Mouse (Mus musculus) regulatory T cell (primary cell): ENCODE results near the gene Srbd1.

Experiments
- in situ Hi-C: fragments of 300-600 bp; cut with MboI, MseI; formaldehyde crosslinking; loops from one replicate; pipeline ENCODE4 v1.15.1; 2025; ENCODE audit warnings: high pct_unique_total_duplicates

Srbd1 gene

DNA sequence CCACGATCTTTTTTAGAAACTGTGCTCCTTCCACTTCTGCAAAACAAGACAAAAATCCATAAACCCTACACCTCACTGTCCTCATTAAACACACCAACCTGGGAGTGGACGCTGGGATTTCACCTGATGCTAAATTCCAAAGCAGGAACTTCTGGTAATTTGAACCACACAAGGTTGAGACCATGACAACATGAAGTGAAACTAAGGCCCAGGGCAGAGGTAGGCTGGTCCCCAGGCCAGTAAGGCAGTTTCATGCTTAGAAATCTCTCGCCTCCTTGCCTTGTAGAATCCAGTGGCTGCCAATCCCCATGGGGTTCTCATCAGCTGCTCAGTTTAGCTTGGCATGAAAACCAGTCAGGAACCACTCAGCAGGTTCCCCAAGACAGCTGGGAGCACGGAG lies 158.4 kb downstream of the Srbd1 start:
- in situ Hi-C loops: no loop called here

DNA sequence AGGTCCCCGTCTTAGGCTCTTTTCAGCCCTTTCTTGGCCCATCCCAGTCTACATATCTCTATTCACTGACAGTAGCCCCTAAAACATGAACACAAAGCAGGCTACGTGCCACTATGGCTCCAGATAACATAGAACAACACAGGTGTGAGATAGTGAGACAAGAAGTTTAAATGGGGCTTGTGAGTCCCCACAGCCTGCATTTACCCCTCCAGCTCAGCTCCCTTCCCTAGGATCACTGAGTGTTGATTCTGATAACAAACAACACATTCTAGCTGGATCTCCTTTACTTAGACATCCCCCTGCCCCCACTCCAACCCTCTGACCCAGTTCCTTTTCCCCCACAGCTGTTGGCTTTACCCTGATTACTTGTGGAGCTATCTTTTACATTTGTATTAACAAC lies 158.8 kb downstream of the Srbd1 start:
- in situ Hi-C loops: no loop called here

DNA sequence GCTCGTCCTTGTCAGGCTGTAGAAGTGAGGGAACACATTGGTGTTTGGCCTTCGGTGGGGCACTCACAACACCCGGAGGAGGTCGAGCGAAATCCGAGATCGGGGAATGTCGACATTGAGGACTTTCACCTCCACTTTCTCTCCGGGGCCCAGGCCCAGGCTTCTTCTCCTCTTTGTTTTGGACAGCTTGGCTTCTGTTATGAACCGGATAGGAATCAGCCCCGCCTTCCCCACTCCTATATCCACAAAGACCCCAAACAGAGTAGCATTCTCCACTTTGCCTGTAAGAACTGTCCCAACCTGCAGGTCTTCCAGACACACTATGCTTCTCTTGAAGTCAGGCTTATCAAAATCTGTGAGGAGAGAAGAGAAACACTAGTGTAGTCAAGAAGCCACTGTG lies 159.8 kb downstream of the Srbd1 start:
- in situ Hi-C loops: no loop called here

DNA sequence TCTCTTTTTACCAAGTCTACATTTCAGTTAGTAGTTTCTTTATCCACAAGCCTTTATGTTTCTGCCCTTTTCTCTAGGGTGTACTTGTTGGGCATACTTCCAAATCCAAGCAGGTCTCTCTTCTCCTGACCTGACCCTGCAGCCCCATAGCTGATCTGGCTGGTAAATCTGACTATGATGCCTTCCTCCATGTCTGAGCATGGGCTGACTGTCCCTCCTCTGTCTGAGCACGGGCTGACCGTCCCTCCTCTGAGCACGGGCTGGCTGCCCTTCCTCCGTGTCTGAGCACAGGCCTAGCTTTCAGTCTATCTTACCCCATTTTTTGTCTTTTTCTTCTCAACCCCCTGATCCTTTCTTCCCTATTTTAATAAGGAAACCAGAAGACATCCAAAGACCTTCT lies 162.7 kb downstream of the Srbd1 start:
- in situ Hi-C loops: no loop called here

DNA sequence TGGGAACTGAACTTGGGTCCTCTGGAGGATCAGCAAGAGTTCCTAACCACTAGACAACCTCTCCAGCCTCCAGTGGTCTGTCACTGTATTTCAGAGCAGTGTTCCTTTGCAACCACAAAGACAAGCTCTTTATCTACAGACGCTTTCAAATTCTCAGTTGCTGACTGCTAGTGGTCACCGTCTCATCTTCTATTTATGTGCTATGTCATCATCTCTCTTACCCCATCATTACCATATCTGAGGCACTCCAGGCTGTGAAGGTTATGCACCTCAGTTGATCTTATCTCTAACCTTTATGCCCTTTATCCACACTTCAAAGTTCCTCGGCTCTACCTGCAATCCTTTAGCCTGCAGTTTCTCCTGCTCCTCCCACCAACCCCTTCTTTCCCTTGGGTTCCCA lies 163.1 kb downstream of the Srbd1 start:
- in situ Hi-C loops: no loop called here

DNA sequence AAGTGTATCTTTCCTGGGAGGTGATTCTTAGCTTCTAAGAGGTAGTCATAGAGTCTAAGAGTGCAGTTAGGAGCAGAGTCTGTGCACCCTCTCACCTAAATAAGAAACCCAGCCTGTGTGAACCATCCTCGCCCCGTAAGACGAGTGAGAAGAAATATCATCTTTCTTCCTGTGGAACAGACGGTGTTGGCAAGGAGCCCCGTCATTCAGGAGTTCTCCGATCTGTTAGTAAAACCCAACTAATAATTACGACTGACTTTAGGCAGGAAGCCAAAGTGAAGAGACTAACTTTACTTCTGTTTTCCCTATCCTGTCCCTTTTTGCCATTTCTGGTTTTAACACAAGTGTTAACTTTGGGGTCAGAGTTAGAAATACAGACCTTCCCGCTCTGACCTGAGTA lies 166.1 kb downstream of the Srbd1 start:
- in situ Hi-C loops: loop anchor here (10.0 kb wide), 1 partner anchor 406 kb away; no protein-coding TSS in a partner anchor

DNA sequence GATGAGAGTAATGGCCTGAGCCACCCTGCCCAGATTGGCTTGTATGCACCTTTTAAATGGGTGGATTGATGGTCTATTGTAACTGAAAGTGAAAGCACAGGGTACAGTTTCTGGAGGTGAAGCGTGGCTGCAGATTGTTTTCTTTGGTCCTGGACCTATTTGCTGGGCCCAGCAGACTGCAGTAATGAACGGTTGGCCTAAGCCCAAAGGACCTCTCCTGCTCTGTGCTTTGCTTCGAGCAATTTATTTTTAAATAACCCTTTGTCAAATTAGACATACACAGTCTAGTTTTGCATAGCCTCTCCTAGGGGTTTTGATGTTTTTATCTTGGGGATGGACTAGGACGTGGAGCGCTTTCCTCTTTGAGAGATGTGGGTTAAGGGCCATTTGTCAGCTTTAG lies 169.9 kb downstream of the Srbd1 start:
- in situ Hi-C loops: loop anchor here (10.0 kb wide), 1 partner anchor 410 kb away; no protein-coding TSS in a partner anchor

DNA sequence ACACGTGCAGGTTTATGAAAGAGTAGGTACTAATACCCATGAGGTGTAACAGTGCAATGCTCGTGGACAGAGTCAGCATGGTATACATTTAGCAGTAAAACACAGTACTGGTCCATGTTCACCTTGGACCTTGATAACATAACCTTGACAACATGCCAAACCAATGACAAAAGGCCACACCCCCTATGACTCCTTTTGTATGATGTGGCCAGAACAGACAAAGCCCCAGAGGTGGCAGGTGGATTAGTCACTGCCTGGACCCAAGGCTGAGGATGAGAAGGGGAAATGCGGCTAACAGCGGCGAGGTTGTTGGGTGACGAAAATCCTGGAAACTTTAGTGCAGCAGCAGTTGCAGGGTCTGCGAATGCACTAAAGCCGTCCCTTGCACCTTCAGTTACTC lies 170.4 kb downstream of the Srbd1 start:
- in situ Hi-C loops: loop anchor here (10.0 kb wide), 1 partner anchor 410 kb away; no protein-coding TSS in a partner anchor

DNA sequence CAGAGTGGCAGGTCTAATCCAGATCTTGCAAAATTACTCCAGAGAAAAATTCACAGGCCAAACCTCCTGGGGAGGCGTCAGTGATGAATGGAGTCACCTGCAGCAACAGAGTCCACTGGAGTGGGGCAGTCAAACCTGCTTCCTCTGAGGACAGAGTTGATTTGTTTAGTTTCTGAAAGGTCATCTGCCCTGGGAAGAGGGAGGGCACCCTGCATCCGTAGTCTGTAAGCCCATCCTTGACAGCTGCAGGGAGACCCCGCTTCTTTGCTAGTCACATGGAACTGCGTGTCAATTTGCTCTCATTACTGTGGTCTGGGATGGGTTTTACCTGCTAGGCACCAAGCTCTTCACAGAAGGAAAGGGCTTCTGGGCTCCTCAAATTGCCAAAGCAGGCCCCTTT lies 173.9 kb downstream of the Srbd1 start:
- in situ Hi-C loops: loop anchor here (10.0 kb wide), 1 partner anchor 414 kb away; no protein-coding TSS in a partner anchor

DNA sequence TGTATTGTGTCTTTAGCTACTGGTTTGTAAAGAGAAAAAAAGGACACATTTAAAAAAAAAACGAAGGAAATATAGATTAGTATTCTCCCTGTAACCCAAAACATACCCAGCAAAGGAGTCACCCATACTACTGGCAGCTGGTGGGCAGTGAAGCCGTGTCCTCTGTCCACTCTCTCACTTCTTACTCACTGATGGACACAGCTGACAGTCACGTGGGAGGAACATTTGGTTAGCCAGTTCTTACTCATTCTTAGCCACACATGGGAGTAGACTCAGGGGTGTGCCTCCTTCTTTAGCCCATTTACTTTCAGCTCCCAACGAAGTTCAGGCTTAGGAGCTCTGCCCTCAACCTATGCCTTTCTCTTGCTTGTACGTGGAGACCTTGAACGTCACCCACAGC lies 183.3 kb downstream of the Srbd1 start:
- in situ Hi-C loops: no loop called here

DNA sequence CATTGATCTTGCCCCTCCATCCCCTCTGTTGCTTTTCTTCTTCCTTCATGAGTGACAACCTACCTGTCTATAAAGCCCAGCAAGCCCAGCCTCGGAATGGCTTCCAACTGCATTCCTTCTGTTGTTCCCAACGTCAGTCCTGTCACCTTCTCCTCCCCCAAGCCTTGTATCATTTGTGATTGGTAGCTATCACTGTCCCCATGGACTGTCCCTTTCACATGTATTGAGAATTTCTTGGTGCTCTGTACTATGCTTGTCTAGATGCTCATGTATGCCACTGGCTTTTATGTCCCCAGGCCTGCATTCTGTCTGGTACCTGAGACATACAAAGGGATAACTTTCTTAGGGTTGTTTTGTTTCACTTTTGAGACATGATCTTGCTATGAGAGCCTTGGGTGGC lies 193.2 kb downstream of the Srbd1 start:
- in situ Hi-C loops: no loop called here

DNA sequence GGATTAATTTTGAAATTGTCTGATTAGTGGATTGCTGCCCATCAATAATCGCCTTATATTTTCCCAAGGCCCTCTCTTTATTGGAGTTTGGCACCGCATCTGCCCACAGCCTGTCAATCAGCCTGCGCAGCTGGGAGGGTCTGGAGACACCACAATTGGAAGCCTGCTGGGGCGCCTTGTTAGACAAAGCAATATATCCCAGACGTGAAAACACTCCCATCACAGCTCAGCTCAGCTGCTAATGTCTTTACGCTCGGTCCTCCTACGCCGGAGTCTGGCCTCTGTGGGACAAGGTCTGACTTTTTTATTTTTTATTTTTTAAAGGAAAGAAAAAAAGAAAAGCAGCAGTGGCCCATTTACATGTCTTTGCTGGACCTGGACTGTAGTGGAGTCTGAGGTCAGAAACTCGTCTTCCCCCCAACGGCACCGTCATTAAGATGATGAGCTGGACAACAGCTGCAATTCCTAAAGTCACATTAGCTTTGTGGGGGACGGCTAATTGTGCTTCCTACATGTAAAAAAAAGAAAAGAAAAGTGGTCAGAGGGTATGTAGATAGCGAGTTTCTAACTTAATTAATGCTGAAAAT lies 195.0 kb downstream of the Srbd1 start:
- in situ Hi-C loops: no loop called here

DNA sequence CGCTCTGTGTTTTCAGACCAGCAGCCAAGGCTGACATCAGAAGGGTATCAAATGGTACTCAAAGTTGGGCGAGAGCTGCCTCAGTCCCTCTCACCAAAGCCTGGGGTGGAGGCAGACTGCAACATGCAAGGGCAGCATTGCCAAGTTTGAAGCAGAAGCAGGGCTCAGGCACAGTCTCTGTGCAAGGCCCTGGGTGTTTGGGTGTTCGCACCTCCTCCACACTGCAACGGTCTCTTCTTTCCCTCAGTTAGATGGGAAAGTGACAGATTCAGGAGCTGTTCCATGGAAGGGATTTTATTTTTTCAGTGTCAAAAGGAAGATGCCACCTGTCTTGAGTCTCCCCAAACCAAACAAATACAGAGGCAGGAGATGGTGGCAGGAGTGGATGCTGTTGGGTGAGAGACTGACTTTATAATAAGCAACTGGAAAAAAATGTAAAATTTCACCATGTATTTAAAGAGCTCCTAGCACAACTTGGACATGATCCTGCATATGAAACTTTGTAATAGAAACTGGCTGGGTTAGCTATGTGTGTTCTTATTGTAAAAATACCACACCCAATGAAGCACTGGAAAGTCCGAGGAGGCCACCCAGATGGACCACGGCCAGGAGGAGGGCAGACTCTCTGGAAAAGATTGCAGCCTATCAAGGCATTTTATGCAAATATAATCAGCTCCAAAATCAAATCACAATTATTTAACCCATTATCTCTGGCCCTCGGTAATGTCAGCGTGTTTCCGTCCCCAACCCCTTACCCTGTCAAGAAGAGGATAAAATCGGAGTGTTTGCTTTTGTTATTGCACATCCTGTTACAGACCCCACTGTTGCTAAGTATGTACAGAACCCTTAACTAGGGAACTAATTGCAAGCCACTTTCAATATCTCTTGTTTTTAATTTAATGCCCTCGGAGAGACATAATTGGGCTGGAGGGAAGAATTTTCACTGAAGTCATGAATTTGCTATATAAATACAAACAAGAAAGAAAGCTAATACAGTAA lies 195.8 kb downstream of the Srbd1 start:
- in situ Hi-C loops: no loop called here

DNA sequence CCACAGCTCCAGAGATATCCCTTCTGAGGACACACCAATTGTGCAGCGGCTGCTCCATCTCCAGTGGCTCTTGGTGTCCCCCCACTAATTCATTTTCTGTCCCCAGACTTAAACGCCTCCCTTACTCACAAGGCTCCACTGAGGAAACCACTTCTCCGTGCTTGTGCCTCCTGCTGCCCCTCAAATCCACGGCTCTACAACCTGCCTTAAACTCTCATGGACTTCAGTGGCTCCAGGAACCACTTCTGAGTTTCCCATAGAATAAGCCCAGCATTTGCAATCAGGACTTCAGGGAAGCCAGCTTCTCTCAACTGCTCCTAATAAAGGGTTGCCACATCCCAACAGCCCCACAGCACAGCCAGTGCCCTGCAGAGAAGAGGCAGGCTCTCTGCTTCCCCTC lies 200.2 kb downstream of the Srbd1 start:
- in situ Hi-C loops: no loop called here

DNA sequence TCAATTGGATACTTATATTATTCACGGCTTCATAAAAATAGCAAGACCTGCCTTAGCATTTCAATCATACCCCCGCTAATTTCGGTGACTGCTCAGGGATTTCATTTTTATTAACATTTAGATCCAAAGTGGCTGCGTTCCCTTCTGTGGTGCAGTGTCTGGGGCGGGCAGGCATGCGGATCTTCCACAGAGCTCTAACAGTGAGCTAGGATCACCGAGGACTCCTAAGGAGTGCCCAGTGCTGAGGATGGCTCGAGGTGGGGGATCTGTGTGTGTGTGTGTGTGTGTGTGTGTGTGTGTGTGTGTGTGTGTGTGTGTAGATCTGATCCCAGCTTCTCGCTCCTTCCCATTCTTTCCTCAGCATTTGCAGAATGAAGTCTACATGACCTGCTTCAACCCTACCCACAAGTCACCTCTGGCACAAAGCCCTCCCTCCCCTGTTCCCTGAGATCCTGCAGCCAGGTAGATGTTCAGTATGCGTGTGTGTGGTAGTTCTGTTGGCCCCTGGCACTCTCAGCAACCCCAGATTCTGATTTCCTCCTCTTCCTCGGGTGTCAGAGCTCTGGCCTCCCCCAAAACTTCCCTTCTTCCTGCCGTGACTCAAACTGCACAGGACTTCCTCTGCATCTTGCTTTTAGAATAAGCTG lies 200.9 kb downstream of the Srbd1 start:
- in situ Hi-C loops: no loop called here

DNA sequence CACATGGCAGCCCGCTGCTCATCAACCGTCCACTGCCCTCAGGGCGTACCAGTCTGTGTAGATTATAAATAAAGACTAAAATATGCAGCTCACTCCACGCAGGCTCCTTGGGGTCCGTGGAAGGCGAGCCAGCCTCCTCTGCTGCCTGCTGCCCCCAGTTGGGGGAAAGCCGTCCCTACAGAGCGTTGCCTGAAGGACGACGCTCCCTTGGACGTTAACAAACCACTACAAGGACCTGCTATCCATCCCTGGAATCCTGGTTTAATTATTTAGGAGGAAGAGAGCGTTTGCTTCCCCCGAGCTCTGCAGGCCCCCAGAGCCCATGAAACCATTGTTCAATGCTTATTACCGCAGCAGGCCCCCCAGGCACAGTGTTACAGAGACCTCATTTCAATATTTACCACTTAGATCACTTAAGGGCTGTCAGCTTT lies 201.4 kb downstream of the Srbd1 start:
- in situ Hi-C loops: no loop called here

DNA sequence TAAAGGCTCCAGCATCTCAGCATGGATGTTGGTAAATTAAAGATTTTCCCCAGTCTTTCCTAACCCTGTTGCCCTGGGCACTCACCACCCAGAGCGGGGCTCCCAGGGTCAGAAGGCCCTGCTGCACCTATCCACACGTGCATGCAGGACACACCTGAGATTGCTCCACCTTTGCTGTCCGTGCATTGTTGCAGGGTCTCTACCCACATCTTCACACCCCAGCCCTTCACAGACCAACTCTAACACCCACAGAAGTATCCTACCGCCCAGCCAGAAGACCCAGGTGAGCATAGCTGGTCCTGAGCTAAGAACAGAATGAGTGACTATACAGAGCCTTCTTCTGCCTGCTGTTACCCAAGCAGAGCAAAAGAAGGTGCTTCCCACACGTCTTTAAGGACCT lies 201.9 kb downstream of the Srbd1 start:
- in situ Hi-C loops: no loop called here

DNA sequence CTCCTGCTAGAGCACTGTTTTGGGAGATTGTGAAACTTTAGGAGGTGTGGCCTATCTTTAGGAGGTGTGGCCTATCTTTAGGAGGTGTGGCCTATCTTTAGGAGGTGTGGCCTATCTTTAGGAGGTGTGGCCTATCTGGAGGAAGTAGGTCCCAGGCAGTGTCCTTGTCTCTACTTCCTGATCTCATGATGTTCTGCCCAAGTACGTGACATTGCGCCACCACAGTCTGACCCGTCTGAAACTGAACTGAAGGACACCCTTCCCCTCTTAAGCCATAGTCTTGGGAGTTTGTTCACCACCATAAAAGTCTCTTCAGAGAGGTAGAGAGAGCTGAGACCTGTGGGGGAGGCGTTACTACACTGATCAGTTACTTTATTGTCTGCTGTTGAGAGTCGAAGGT lies 202.9 kb downstream of the Srbd1 start:
- in situ Hi-C loops: no loop called here

DNA sequence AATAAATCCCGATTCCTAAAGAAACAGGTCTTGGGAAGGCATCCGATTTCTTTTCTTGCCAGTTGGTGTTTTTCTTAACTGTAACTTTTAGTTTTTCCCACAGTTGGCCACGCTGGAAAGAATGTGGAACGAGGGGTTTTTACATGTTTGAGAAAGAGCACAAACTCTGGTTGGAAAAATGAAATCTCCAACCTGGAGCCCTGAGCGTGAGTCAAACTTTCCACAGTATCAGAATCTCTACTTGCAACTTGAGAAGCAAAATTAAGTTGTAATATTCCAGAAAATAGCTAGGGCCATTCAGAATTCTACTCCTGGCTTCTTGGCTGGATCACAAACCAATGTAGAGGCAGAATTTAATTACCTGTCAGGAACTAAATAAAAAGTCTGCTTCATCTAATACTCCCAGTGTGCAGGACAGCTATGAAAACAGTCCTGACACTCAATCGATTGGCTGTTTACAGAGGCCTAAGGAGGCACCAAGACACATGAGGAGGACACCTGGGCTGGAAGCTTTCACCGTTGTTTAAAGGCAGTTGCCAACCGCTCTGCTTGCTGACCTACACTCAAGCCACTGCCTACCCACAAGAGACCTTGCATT lies 203.7 kb downstream of the Srbd1 start:
- in situ Hi-C loops: no loop called here

DNA sequence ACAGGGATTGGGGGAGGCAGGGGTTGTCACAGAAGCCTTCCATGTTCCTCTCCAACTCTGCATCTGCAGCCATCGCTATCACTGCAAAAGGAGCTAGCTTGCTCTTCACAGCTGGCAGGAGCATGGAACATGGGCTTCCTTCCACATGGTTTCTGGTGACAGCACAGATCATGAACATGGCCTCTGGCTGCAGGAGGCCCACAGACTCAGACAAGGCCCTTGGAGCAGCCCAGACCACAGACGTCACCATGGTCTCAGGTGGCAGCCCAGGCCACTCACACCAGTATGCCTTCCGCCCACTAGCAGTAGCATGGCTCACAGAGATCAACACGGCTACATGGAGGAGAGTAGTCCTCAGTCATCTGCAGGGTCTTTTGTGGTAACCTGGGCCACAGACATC lies 207.8 kb downstream of the Srbd1 start:
- in situ Hi-C loops: no loop called here

DNA sequence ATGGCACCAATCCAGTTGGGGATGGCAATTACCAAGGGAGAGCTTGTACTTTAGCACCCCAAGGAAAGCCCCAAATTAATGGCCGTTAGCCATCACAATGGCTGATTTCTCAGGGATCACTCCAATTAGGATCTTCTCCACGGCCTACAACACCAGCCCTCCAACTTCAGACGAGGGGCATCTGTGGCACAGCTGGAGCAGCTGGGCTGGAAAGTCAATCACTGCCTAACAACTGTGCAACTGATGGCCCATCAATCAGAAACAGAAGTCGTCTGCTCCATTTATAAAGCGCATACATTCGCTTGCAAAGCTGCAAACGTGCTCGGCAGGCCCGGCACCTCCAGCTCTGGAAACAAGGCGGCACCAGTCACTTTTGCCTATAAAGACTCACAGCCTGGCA lies 209.7 kb downstream of the Srbd1 start:
- in situ Hi-C loops: no loop called here
